Mouse (Mus musculus) C2C12 (cell line): ENCODE results near the gene Akt3.

ENCODE experiments used
- CEBPB ChIP-seq: IDR thresholded peaks from one replicate; pipeline ENCODE4 v1.6.1; 2011; ENCODE audit warnings: low read depth, mild to moderate bottlenecking, control low read depth, moderate library complexity
- CTCF ChIP-seq: IDR thresholded peaks from one replicate; pipeline ENCODE4 v1.5.1; 2011; ENCODE audit not compliant: control insufficient read depth, insufficient read depth, insufficient read length
- FOSL1 ChIP-seq: IDR thresholded peaks from one replicate; pipeline ENCODE4 v1.8.0; 2011; ENCODE audit warnings: mild to moderate bottlenecking, low read length; ENCODE audit not compliant: poor library complexity, insufficient read depth, severe bottlenecking
- MAX ChIP-seq: IDR thresholded peaks from one replicate; pipeline ENCODE4 v1.6.1; 2011; ENCODE audit warnings: mild to moderate bottlenecking, control low read depth
- MYOD1 ChIP-seq: IDR thresholded peaks from one replicate; pipeline ENCODE4 v1.6.1; 2011; ENCODE audit warnings: low read depth; ENCODE audit not compliant: control insufficient read depth, insufficient read length
- MYOG ChIP-seq: IDR thresholded peaks from one replicate; pipeline ENCODE4 v1.6.1; 2011; ENCODE audit not compliant: control insufficient read depth, insufficient read length; ENCODE audit errors: extremely low read depth
- USF1 ChIP-seq: IDR thresholded peaks from one replicate; pipeline ENCODE4 v1.6.1; 2011; ENCODE audit warnings: low read depth, mild to moderate bottlenecking, control low read depth, moderate library complexity

DNA sequence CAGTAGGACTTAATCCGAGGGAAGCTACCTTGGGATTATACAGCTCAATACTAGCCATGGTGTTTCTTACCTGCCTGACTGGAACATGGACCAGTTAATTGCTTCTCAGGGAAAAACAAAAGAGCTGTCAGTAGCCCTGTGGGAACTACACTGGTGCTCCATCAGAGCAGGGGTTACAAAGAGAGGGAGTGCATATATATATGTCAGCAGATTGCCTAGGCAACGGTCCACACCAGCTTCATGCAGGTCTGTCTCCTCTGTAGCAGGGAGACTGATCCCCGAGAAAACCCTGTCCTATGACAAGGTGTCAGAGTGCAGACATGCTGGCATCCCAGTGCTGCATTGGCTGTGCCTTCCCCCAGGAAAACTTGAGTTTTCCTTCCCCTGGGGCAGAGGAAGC lies 248.0 kb downstream of the Akt3 start:
- TF ChIP-seq CTCF (no peak), MYOG (no peak), MAX (no peak), MYOD1 (no peak), USF1 (no peak), FOSL1 (no peak), CEBPB (no peak)
